Mouse (Mus musculus): ENCODE data around the gene Abca7. TPM values are rescaled to one million over a fixed set of nuclear protein-coding genes. Genes with fewer than 3 reads are reported as not detected.

Gene Abca7
- polyA plus RNA-seq, 1 experiment from 2014 or later = 2.1 TPM

GRCm38 (mm10) chr10:80022806-80023205, 26.5 kb downstream of the Abca7 start:
- peaks cover 24% of the 10 kb centered on the region for H3K4me1 ChIP-seq (replicated peaks)
- no peaks in the 10 kb centered on the region for H3K9me3 ChIP-seq (replicated peaks)
- H3K27ac ChIP-seq = no peak overlapping the region
- no peak overlapping the region for H3K4me2 ChIP-seq
- H3K36me3 ChIP-seq = no peaks in the 10 kb centered on the region
- ATAC-seq (replicated peaks; ENCODE audit: insufficient number of reproducible peaks, insufficient read depth, low FRiP score, low read depth) = no peak
- 0 out of 2 replicates have a peak, but pooled peaks cover 1% of the 10 kb centered on the region for H3K27me3 ChIP-seq
- no peak overlapping the region for H3K4me3 ChIP-seq
- WGBS = 95% methylated on average over 8 of the region's 8 CpGs
- H3K9ac ChIP-seq = no peak overlapping the region

- peaks cover 21% of the 10 kb centered on the region for H3K4me1 ChIP-seq (replicated peaks)
- H3K27me3 ChIP-seq = no peaks in the 10 kb centered on the region
- H3K9me3 ChIP-seq (replicated peaks) = no peaks in the 10 kb centered on the region
- no peak overlapping the region for H3K9ac ChIP-seq
- WGBS = 83% methylated on average over 5 of the region's 5 CpGs
- ATAC-seq (replicated peaks; ENCODE audit: insufficient number of reproducible peaks, insufficient read depth, low FRiP score, low read depth) = no peak
- no peak overlapping the region for H3K4me2 ChIP-seq
- H3K36me3 ChIP-seq = no peaks in the 10 kb centered on the region
- no peak overlapping the region for H3K27ac ChIP-seq
- no peak overlapping the region for H3K4me3 ChIP-seq
These were observed 27.5 kb downstream of the Abca7 start for GRCm38 (mm10) chr10:80023758-80024157.

- Histone ChIP-seq H3K9ac (no peak overlapping the region), H3K4me2 (0 out of 2 replicates have a peak overlapping the region, but pooled peaks have one; percentile 2), H3K9me3 (replicated peaks) (no peaks in the 10 kb centered on the region), H3K36me3 (no peaks in the 10 kb centered on the region), H3K4me3 (no peak overlapping the region), H3K27ac (no peak overlapping the region), H3K27me3 (no peaks in the 10 kb centered on the region), H3K4me1 (replicated peaks) (peaks cover 14% of the 10 kb centered on the region)
- WGBS = 70% methylated on average over 15 of the region's 15 CpGs
- no peak for ATAC-seq (replicated peaks; ENCODE audit: insufficient number of reproducible peaks, insufficient read depth, low FRiP score, low read depth)
These were observed 28.1 kb downstream of the Abca7 start for GRCm38 (mm10) chr10:80024229-80025043.

- Histone ChIP-seq H3K36me3 (no peaks in the 10 kb centered on the region), H3K4me2 (no peak overlapping the region), H3K27me3 (no peaks in the 10 kb centered on the region), H3K27ac (no peak overlapping the region), H3K4me3 (no peak overlapping the region), H3K4me1 (replicated peaks) (peaks cover 8% of the 10 kb centered on the region), H3K9me3 (replicated peaks) (no peaks in the 10 kb centered on the region), H3K9ac (no peak overlapping the region)
- 60% methylated on average over 4 of the region's 4 CpGs for WGBS
- ATAC-seq (replicated peaks; ENCODE audit: insufficient number of reproducible peaks, insufficient read depth, low FRiP score, low read depth) = no peak
These were observed 28.7 kb downstream of the Abca7 start for GRCm38 (mm10) chr10:80025044-80025347.

GRCm38 (mm10) chr10:80025463-80025862, 29.2 kb downstream of the Abca7 start:
- Histone ChIP-seq H3K27me3 (no peaks in the 10 kb centered on the region), H3K4me2 (no peak overlapping the region), H3K36me3 (no peaks in the 10 kb centered on the region), H3K27ac (no peak overlapping the region), H3K9ac (no peak overlapping the region), H3K9me3 (replicated peaks) (no peaks in the 10 kb centered on the region), H3K4me1 (replicated peaks) (peaks cover 5% of the 10 kb centered on the region; the same call in 1 of the 2 replicates), H3K4me3 (no peak overlapping the region)
- WGBS = 81% methylated on average over 10 of the region's 10 CpGs
- ATAC-seq (replicated peaks; ENCODE audit: insufficient number of reproducible peaks, insufficient read depth, low FRiP score, low read depth) = no peak

- Histone ChIP-seq H3K4me2 (no peak overlapping the region), H3K36me3 (no peaks in the 10 kb centered on the region), H3K4me3 (no peak overlapping the region), H3K27ac (no peak overlapping the region), H3K9ac (no peak overlapping the region), H3K9me3 (replicated peaks) (no peaks in the 10 kb centered on the region), H3K4me1 (replicated peaks) (0 out of 2 replicates have a peak, but pooled peaks cover 2% of the 10 kb centered on the region), H3K27me3 (no peaks in the 10 kb centered on the region)
- 65% methylated on average over 12 of the region's 12 CpGs for WGBS
- no peak for ATAC-seq (replicated peaks; ENCODE audit: insufficient number of reproducible peaks, insufficient read depth, low FRiP score, low read depth)
These were observed 29.6 kb downstream of the Abca7 start for GRCm38 (mm10) chr10:80025889-80026288.

DNA sequence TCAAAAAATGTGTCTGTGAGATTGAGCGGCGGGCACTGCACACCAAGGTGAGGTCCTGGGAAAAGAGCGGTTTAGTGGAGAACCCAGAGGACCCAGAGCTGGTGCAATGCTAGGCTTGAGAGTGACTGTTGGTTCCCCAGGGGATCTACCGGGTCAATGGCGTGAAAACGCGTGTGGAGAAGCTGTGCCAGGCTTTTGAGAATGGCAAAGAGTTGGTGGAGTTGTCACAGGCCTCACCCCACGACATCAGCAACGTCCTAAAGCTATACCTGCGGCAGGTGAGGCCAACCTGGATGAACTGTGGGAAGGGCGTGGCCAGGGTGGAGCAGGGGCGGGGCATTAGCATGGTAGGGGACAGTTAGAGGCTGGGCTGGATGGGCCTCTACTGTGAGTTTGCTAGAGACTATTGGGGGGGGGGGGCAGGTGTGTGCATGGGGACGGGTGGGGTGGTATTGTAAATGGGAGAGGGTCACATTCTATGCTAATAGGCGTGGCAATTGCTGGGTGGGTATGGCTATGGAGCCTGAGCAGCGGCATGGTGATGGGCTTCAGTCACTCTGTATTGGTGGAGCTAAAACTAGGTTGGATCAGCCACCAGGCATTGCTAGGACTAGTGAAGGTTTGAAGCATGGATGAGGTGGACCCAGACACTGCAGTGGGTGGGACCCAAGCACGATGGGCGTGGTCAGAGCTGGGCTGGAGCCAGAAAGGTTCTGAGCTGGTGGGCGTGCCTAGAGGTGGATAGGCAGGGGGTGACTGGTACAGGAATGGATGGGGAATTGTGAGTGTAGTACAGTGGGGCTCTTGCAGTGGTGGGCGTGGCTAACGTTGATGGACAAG, 31.6 kb downstream of the Abca7 start:
- no peak for ATAC-seq (replicated peaks; ENCODE audit: insufficient number of reproducible peaks, insufficient read depth, low FRiP score, low read depth)
- no peak overlapping the region for H3K27ac ChIP-seq
- no peak overlapping the region for H3K9ac ChIP-seq
- peaks cover 7% of the 10 kb centered on the region for H3K4me1 ChIP-seq (replicated peaks)
- H3K36me3 ChIP-seq = no peaks in the 10 kb centered on the region
- no peaks in the 10 kb centered on the region for H3K9me3 ChIP-seq (replicated peaks)
- no peak overlapping the region for H3K4me3 ChIP-seq
- WGBS = 75% methylated on average over 20 of the region's 20 CpGs
- no peaks in the 10 kb centered on the region for H3K27me3 ChIP-seq
- no peak overlapping the region for H3K4me2 ChIP-seq

GRCm38 (mm10) chr10:80028521-80028846, 32.2 kb downstream of the Abca7 start:
- Histone ChIP-seq H3K4me1 (replicated peaks) (peaks cover 13% of the 10 kb centered on the region), H3K4me2 (no peak overlapping the region), H3K36me3 (no peaks in the 10 kb centered on the region), H3K9me3 (replicated peaks) (no peaks in the 10 kb centered on the region), H3K4me3 (no peak overlapping the region), H3K9ac (no peak overlapping the region), H3K27ac (no peak overlapping the region), H3K27me3 (no peaks in the 10 kb centered on the region)
- no peak for ATAC-seq (replicated peaks; ENCODE audit: insufficient number of reproducible peaks, insufficient read depth, low FRiP score, low read depth)
- 89% methylated on average over 13 of the region's 13 CpGs for WGBS

- H3K4me2 ChIP-seq = no peak overlapping the region
- H3K4me1 ChIP-seq (replicated peaks) = peaks cover 24% of the 10 kb centered on the region
- H3K27ac ChIP-seq = no peak overlapping the region
- WGBS = 80% methylated on average over 9 of the region's 9 CpGs
- no peaks in the 10 kb centered on the region for H3K9me3 ChIP-seq (replicated peaks)
- no peak overlapping the region for H3K9ac ChIP-seq
- no peak for ATAC-seq (replicated peaks; ENCODE audit: insufficient number of reproducible peaks, insufficient read depth, low FRiP score, low read depth)
- H3K4me3 ChIP-seq = no peak overlapping the region
- H3K36me3 ChIP-seq = no peaks in the 10 kb centered on the region
- no peaks in the 10 kb centered on the region for H3K27me3 ChIP-seq
These were observed 33.9 kb downstream of the Abca7 start for GRCm38 (mm10) chr10:80030191-80030590.

DNA sequence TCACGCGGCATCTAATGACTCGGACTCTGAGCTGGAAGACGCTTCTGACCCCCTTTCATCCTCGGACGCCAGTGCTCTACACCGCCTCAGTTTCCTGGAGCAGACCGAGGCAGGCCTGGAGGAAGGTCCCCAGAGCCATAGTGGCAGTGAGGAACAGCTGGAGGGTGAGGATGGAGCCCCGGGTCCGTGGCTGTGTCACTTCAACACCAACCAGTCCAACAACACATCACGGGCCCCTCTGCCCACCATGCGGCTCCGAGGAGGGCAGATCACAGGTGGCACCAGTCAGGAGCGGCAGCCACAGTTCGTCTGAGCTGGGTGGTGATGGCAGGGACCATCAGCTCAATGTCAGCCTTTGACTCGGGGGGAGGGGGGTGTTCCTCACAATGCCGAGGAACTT, 34.4 kb downstream of the Abca7 start:
- 86% methylated on average over 17 of the region's 17 CpGs for WGBS
- Histone ChIP-seq H3K9ac (no peak overlapping the region), H3K27me3 (no peaks in the 10 kb centered on the region), H3K27ac (no peak overlapping the region), H3K4me1 (replicated peaks) (peaks cover 24% of the 10 kb centered on the region), H3K4me2 (no peak overlapping the region), H3K9me3 (replicated peaks) (no peaks in the 10 kb centered on the region), H3K4me3 (no peak overlapping the region), H3K36me3 (peaks cover 4% of the 10 kb centered on the region)
- no peak for ATAC-seq (replicated peaks; ENCODE audit: insufficient number of reproducible peaks, insufficient read depth, low FRiP score, low read depth)

- Histone ChIP-seq H3K27me3 (no peaks in the 10 kb centered on the region), H3K27ac (peak overlapping the region; percentile 81), H3K9me3 (replicated peaks) (no peaks in the 10 kb centered on the region), H3K4me1 (replicated peaks) (peaks cover 27% of the 10 kb centered on the region), H3K9ac (peak overlapping the region; percentile 29), H3K36me3 (peaks cover 26% of the 10 kb centered on the region), H3K4me2 (0 out of 2 replicates have a peak overlapping the region, but pooled peaks have one; percentile 9), H3K4me3 (no peak overlapping the region)
- 15% methylated on average over 5 of the region's 5 CpGs for WGBS
- ATAC-seq (replicated peaks; ENCODE audit: insufficient number of reproducible peaks, insufficient read depth, low FRiP score, low read depth) = peak; percentile 63
These were observed 36.6 kb downstream of the Abca7 start for GRCm38 (mm10) chr10:80032799-80033480.
